Mouse (Mus musculus) lung, embryonic 14.5 days (tissue): ENCODE results near the gene Cry2. TPM values are rescaled to one million over a fixed set of nuclear protein-coding genes. Genes with fewer than 3 reads are reported as not detected.

ENCODE experiments used
- ATAC-seq: fragments of 200-750 bp; cut with Nextera tagmentation; 2 replicates; pipeline ENCODE4 v1.8.0; 2017; ENCODE audit warnings: mild to moderate bottlenecking, moderate TSS enrichment, moderate library complexity; ENCODE audit not compliant: insufficient read depth
- DNase-seq: peaks from one replicate; pipeline ENCODE4 v3.0.0-alpha.2; 2015
- H3K27ac ChIP-seq: fragments of 300-500 bp; sonication (generic); 2 replicates; pipeline ENCODE4 v1.5.1; 2014; ENCODE audit warnings: low read depth, mild to moderate bottlenecking, moderate library complexity
- H3K27me3 ChIP-seq: fragments of 300-500 bp; sonication (generic); 2 replicates; pipeline ENCODE4 v1.6.1; 2014; ENCODE audit warnings: low read length, control low read depth; ENCODE audit not compliant: insufficient read depth
- H3K36me3 ChIP-seq: fragments of 300-500 bp; sonication (generic); 2 replicates; pipeline ENCODE4 v1.6.1; 2014; ENCODE audit warnings: control low read depth; ENCODE audit not compliant: insufficient read depth
- H3K4me1 ChIP-seq: fragments of 300-500 bp; sonication (generic); 2 replicates; pipeline ENCODE4 v1.6.1; 2014; ENCODE audit warnings: antibody characterized with exemption, control low read depth; ENCODE audit not compliant: insufficient read depth
- H3K4me2 ChIP-seq: fragments of 300-500 bp; sonication (generic); 2 replicates; pipeline ENCODE4 v1.6.1; 2014; ENCODE audit warnings: mild to moderate bottlenecking
- H3K4me3 ChIP-seq: fragments of 300-500 bp; sonication (generic); 2 replicates; pipeline ENCODE4 v1.5.1; 2014; ENCODE audit warnings: low read depth, low read length
- H3K9ac ChIP-seq: fragments of 300-500 bp; sonication (generic); 2 replicates; pipeline ENCODE4 v1.6.1; 2014
- H3K9me3 ChIP-seq: fragments of 300-500 bp; sonication (generic); 2 replicates; pipeline ENCODE4 v1.6.1; 2016; ENCODE audit warnings: low read depth, low read length, control low read depth
- CTCF ChIP-seq: IDR thresholded peaks from 2 replicates; pipeline ENCODE4 v1.5.1; 2016; ENCODE audit warnings: antibody characterized with exemption, low read depth
- WGBS: fragments of 180-500 bp; shearing (Covaris S2); extraction: QIAGEN DNeasy Blood & Tissue Kit; methylation state at CpG from one replicate; pipeline ENCODE4 v1.1.7; 2014; 5-methylcytosine and 5-hydroxymethylcytosine counted together
- polyA plus RNA-seq: library from polyadenylated mRNA; unstranded; fragments of >200 nt; fragmentation: Nextera tagmentation; extraction: Ambion mirVana; gene quantifications from 2 replicates; pipeline ENCODE4 v1.2.1, GENCODE M21; 2014

Gene Cry2
- polyA plus RNA-seq, 1 experiment from 2014 or later: 22.0 TPM

- Histone ChIP-seq H3K27ac (peak overlapping the region; percentile 50; the same call in 1 of the 2 replicates), H3K27me3 (peaks cover 37% of the 10 kb centered on the region), H3K4me2 (peak overlapping the region; percentile 67), H3K9me3 (no peaks in the 10 kb centered on the region), H3K4me1 (peaks cover 9% of the 10 kb centered on the region), H3K4me3 (peak overlapping the region; percentile 45), H3K9ac (peak overlapping the region; percentile 58), H3K36me3 (0 out of 2 replicates have a peak, but pooled peaks cover 7% of the 10 kb centered on the region)
- TF ChIP-seq CTCF: no peak
- no peak for DNase-seq
- ATAC-seq: no peak
- 10% methylated on average over 19 of the region's 19 CpGs for WGBS
Observed at GRCm38 (mm10) chr2:92370375-92370774, 63.5 kb downstream of the Cry2 start.

DNA sequence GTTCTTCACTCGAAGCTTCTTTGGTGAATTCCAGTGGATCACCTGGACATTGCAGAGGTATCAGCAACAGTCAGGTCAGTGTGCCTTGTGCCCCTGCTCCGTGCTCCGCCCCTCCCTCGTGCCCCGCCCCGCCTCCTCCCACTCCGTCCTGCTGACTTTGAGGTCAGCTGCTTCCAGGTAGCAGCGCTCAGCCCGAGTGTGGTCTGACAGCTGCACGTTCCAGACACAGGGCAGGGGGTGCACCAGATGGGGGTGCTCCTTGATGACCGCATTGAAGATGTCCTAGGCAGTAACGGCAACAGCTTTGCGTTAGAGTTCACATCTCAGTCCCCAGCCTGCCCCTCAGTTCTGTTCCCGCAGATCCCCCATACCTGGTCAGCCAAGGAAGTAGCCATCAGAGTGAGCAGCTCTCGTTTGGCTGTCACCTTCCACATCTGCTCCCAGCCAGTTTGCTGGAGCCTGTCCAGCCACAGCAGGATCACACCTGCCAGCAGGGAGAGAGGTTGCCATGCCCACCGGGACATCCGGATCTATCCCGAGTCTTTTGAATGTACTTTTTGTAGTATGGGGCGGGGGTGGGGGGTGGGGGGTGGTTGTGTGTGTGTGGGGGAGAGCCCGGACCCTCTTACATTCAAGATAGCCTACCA lies 66.3 kb downstream of the Cry2 start:
- Histone ChIP-seq H3K9me3 (no peaks in the 10 kb centered on the region), H3K4me3 (no peak overlapping the region), H3K36me3 (peaks cover 26% of the 10 kb centered on the region; the same call in 1 of the 2 replicates), H3K27ac (no peak overlapping the region), H3K4me1 (peaks cover 5% of the 10 kb centered on the region), H3K27me3 (peaks cover 37% of the 10 kb centered on the region), H3K4me2 (no peak overlapping the region), H3K9ac (no peak overlapping the region)
- no peak for TF ChIP-seq CTCF
- 19% methylated on average over 20 of the region's 20 CpGs for WGBS
- ATAC-seq (no peak), DNase-seq (no peak)

GRCm38 (mm10) chr2:92365568-92365967 lies 68.3 kb downstream of the Cry2 start:
- WGBS: 85% methylated on average over 10 of the region's 10 CpGs
- H3K4me1 ChIP-seq: no peaks in the 10 kb centered on the region; the same call in none of the 2 replicates
- H3K27ac ChIP-seq: no peak overlapping the region
- H3K4me2 ChIP-seq: no peak overlapping the region
- no peak overlapping the region for H3K9ac ChIP-seq
- no peak for ATAC-seq
- no peak overlapping the region for H3K4me3 ChIP-seq
- H3K36me3 ChIP-seq: peaks cover 37% of the 10 kb centered on the region; the same call in 1 of the 2 replicates
- no peaks in the 10 kb centered on the region for H3K9me3 ChIP-seq
- peaks cover 20% of the 10 kb centered on the region; the same call in 1 of the 2 replicates for H3K27me3 ChIP-seq
- DNase-seq: no peak
- TF ChIP-seq CTCF: no peak

- H3K4me1 ChIP-seq: no peaks in the 10 kb centered on the region; the same call in 1 of the 2 replicates
- H3K27ac ChIP-seq: no peak overlapping the region
- no peak overlapping the region for H3K4me2 ChIP-seq
- no peak overlapping the region for H3K9ac ChIP-seq
- TF ChIP-seq CTCF: no peak
- no peaks in the 10 kb centered on the region for H3K9me3 ChIP-seq
- WGBS: 90% methylated on average over 4 of the region's 4 CpGs
- peaks cover 5% of the 10 kb centered on the region; the same call in 1 of the 2 replicates for H3K27me3 ChIP-seq
- H3K36me3 ChIP-seq: peaks cover 52% of the 10 kb centered on the region
- H3K4me3 ChIP-seq: no peak overlapping the region
- no peak for DNase-seq
- no peak for ATAC-seq
Observed at GRCm38 (mm10) chr2:92364086-92364485, 69.8 kb downstream of the Cry2 start.

DNA sequence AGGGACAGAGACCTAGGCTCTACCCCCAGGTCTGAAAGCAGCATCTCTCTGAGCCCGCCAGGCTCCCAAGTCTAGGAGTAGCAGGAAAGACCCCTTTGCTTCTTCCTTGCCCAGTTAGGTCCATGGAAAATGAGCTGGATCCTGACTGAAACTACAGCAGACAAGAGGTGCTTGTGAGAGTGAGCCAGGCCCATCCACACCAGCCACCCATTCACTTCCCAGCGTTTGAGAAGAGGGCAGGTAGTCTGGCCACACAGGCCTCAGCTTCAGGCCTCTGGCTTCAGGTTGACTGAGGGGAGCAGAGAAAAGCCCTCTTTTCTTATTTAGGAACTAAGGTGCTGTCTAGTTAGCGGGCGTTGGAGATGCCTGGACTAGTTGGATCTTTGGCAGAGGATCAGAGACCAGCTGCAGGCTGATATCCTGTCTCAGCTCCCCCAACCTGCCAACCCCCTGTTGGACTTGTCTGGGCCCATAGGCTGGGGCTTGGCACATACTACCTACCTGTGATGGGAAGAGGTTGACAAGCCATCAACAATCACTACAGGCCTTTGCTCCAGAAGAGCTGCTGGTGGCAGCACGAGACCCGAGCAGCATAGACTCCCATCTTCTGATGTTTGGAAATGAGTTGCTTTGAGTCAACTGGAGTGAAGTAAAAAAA lies 71.1 kb downstream of the Cry2 start:
- 90% methylated on average over 6 of the region's 6 CpGs for WGBS
- H3K9ac ChIP-seq: no peak overlapping the region
- ATAC-seq (no peak), DNase-seq (no peak)
- H3K36me3 ChIP-seq: peaks cover 66% of the 10 kb centered on the region
- no peak overlapping the region for H3K27ac ChIP-seq
- no peaks in the 10 kb centered on the region; the same call in 1 of the 2 replicates for H3K4me1 ChIP-seq
- no peak overlapping the region for H3K4me3 ChIP-seq
- no peak for TF ChIP-seq CTCF
- H3K27me3 ChIP-seq: no peaks in the 10 kb centered on the region
- no peak overlapping the region for H3K4me2 ChIP-seq
- H3K9me3 ChIP-seq: no peaks in the 10 kb centered on the region

DNA sequence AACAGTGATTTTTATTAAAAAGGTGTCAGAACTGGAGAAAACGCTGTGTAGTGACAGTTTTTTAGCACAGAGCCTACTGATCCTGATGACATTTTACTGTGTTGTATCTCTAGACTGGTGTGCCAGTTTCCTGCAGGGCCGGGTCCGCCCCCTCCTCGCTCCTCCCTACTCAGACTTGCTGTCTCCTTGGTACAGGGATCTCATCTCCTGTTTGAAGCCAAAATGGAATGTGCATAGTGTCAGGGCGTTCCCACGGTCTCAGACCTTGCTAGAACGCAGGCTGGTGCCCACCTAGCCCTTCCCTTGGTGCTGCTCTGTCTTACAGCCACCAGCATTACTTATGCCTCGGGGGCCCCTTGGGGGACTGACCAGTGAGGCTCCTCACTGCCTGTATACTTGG lies 72.0 kb downstream of the Cry2 start:
- Histone ChIP-seq H3K9ac (no peak overlapping the region), H3K4me1 (no peaks in the 10 kb centered on the region), H3K4me3 (no peak overlapping the region), H3K27ac (no peak overlapping the region), H3K36me3 (peaks cover 71% of the 10 kb centered on the region), H3K27me3 (no peaks in the 10 kb centered on the region), H3K9me3 (no peaks in the 10 kb centered on the region), H3K4me2 (no peak overlapping the region)
- no peak for TF ChIP-seq CTCF
- ATAC-seq: no peak
- WGBS: 78% methylated on average over 8 of the region's 8 CpGs
- DNase-seq: no peak

DNA sequence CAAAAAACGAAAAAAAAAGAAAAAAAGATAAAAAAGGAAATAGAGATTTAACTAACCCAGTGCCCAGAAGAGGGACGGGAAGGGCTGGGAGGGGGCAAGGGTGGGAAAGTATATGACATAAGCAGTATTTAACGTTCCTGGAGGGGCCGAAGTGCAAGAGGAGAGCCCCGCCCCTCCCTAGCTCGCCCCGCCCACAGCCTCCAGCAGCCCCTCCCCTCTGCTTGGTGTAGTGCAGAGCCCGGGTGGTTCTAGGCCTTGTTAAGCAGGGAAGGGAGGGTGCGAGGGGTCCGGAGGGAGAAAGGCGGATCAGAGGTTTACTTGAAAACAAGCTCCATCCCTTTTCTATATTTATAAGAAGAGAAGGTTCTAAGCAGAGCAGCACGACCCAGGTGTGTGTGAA lies 73.0 kb downstream of the Cry2 start:
- no peak for DNase-seq
- Histone ChIP-seq H3K27ac (no peak overlapping the region), H3K4me3 (no peak overlapping the region), H3K36me3 (peaks cover 76% of the 10 kb centered on the region), H3K4me1 (no peaks in the 10 kb centered on the region), H3K4me2 (no peak overlapping the region), H3K9me3 (no peaks in the 10 kb centered on the region), H3K9ac (no peak overlapping the region), H3K27me3 (no peaks in the 10 kb centered on the region)
- no peak for TF ChIP-seq CTCF
- 21% methylated on average over 12 of the region's 12 CpGs for WGBS
- no peak for ATAC-seq
